Mouse (Mus musculus): ENCODE data around the gene Msrb2.

Msrb2 gene

DNA sequence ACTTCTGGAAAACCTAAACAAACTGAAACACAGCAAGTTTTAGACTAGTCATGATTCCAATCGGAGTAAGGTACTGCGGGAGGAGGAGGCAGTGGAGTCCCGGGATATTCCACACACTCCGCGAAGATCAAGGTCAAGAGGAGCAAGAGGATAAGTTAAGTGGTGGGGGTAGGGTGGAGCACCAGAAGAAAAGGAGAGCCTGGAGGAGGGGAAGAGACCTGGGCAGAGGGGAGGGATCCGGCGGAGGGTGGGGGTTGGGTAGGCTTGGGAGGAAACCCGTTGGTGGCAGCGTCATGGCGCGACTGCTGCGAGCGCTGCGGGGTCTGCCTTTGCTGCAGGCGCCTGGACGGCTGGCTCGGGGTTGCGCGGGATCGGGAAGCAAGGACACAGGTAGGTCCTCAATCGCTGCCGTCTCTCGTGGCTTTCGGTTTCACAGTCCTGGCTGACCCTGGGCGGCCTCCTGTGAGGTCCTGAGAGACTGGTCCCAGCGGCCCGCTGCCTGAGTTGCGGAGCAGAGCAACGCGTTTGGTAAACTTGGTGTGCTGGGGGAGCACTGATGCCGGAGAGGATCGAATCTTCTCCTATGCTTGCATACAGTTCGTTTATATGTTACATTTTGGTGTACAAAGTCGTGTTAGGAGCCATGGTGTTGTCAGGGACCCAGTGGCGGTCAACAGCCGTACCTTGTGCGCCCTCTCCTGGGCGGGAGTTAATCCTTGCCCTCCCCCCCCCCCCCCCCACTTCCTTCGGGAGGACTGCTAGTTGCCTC, at the start of gene Msrb2:
Msrb2 (plus strand) TSS at position 51 of the 769 bp plus-strand sequence.
- peak; percentile 73 for DNase-seq (ENCODE audit: low spot score)

DNA sequence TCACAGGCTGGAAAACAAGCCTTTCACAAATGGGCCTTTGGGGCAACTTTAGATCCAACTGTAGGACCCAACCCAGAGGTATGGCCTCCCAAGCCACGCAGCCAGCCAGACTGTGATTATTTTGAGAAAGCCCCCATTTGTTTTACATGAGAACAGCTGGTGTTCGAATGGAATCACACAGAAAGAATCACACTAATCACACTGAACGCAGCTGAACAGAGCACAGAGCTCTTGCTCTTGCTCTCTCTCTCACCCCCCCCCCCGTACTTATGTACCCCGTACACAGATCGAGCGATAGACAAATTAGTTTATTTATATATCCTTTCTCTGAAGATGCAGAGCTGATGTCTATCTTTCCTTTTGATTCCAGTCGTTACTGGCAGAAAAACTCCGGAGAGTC, 48.8 kb upstream of the Msrb2 start:
- DNase-seq (ENCODE audit: low spot score) = no peak

DNA sequence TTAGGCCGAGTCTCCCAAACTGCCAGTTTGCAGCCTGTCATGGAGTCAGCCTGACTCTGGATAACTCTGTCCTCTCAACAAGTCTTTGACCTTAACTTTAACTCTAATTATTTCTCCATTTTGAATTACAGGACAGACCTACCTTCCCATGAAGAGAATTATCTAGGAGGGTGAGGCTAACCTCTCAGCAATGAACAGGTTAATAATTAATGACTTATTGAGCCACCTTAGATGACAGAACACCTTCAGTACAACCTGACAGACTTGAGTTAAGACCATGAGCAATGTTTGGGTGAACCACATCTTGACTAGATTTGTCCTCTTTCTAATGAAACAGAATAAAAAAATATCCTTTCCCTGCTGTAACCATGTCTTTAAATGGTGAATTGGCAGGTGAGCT, 44.9 kb upstream of the Msrb2 start:
- DNase-seq (ENCODE audit: low spot score) = no peak

DNA sequence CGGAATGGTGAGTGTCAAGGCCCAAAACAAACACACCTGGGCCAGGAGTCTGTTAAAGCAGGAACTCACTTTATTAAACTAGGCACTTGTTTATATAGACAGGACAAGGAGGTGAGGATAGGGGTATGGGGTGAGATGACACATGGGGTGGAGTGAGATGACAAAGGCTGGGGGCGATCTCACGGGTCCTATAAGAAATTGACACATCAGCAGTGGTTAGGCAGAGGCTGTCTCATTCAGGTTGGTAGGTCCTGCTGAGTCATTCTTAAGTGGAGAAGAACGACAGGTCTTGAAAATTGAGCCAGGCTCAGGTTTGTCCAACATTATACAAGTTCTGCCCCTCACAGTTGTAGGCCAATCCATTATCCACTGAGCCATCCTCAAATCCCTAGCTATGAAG, 43.4 kb upstream of the Msrb2 start:
- DNase-seq (ENCODE audit: low spot score) = no peak

DNA sequence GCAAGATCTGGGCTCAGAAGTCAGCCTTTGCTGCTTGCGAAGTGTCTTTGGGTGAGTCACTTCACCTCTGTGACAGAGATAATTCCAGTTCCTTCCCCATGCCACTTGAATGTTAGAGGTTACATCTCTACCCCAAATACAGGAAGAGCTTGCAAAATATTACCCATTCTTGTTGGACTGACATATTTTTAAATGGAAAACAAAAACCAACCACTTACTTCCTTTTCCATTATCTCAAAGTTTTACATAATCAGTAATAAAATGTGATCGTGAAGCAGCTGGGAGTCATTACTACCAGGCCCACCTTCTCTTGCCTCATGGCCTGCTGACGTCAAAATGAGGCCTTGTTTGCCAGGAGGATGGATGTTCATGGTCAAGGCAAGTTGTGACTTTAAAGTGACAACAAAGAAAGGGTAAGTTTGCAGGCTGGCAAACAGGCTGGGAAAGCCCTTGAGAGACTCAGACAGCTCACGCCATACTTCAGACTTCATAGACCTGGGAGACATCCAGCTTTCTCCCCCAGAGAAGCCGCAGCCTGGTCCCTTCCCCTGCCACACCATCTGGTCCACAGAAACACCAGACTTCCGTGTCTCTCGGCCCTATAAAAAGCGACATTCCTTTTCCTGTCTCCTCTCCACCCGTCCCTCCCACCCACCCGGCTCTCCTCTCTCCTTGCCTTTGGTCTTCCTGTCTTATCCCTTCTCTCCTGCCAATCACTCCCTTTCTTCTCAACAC, 27.2 kb upstream of the Msrb2 start:
- DNase-seq (ENCODE audit: low spot score) = no peak

DNA sequence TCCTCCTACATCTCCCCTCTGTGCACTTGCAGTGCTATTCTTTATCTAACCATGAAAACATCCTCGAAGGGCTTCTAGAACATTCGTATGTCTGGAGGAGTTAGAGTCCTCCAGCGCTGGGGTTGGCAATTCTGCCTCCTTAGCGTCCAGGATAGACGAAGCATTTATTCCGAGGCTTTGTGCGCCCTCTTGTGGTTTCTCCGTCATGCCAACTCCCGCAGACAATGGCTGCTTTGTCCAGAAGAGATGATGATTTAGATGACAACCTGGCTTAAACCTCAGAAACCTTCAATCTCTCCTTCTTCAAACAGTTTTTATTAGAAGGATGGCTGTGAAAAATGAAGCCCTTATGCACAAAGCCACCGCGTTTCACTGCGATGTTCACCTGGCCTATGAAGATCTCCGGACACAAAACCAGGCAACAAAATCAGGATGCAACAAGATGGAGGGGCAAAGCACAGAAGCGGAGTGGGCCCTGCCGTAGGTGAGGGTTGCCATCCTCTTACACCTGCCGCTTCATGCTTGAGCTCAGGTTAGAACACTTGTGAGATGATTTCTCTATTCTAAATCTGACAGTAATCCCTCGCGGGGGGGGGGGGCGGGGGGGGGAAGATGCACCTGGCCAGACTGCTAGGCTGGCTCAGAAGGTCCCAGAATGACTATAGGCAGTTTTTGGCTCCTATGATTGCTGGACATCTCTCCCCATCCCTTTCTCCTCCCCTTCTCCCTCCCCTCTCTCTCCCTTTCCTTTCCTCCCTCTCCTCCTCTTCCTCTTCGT, 26.4 kb upstream of the Msrb2 start:
- DNase-seq (ENCODE audit: low spot score) = peak; percentile 70

DNA sequence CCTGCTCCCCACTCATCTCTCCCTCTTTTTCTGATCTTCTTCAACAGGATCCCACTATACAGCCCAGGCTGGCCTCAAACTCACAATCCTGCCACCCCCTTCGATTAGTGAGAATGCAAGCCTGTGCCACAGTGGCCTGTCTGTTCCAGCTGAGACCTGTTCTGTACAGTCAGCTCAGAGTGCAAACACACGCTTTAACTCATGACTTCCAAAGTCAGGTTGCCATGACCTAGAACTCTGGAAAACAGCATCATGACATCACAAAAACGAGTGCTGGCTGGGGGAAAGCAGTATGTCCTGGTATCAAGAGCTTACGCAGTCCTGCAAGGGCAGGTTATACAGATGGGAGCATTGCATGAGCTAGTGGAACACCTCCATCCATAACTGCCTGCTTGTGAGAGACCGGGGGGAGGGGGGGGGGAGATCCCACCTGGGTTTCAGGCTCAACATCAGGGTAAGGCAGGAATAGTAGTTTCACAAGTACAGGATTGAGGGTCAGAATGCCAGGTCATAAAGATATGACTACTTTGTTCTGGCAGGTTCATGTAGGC, 25.8 kb upstream of the Msrb2 start:
- DNase-seq (ENCODE audit: low spot score) = no peak

DNA sequence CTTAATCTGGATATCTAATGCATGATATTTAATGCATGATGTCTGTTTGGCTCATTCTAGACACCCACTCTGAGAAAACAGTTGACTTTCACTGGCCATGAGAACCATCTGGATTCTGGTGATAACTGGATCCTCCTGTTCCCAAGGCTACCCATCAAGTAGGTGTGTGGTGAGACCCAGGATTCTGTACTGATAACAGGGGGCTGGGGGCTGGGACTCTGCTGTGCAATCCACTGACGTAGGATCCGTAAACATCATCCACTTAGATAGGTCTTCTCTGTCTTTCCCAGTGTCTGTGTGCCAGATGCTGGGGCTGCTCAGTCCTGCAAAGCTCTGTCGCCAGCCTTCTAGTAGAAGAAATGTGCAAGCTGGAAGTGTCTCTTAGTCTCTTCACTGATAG, 22.8 kb upstream of the Msrb2 start:
- no peak for DNase-seq (ENCODE audit: low spot score)

DNA sequence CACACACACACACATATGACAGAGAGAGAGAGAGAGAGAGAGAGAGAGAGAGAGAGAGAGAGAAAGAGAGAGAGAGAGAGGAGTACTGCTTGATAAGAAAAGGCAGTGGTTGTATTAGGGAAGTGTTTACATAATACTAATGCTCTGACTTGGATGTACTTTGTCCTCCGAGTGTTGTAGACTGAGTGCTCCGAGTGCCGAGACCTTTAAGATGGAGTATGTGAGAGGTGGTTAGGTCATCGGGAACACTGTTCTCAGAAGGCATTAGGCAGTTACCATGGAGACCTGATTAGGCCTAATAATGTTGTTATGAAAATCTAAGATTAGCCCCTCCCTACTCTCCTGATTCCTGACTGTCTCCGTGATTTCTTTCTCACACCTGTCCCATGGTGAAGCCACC, 21.1 kb upstream of the Msrb2 start:
- no peak for DNase-seq (ENCODE audit: low spot score)

DNA sequence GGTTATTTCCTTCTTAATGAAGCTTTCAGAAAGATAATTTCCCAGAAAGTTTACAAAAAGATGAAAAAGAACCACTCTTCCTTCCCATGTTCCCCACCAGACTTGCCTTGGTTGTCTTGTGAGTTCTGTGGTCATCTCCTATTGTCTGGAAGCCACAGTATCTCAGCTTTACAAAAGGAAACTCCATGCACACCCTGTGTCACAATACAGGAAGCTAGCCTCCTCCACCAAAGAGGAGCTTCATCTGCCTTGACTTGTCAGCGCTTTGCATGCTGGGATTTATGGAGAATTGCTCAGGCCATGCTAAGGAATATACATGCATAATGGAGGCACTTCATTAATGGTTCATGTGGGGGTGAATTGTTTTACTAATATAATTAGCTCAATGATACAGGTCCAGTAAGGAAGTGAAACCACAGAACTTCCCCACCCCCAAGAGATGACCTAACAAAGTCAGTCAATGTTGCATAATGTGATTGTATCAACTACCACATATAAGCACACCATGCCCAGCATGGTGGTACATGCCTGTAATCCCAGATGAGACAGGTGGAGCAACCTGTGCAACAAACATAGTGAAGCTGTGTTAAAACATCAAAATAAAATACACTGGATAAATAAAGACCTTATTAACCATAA, 19.5 kb upstream of the Msrb2 start:
- DNase-seq (ENCODE audit: low spot score) = no peak

DNA sequence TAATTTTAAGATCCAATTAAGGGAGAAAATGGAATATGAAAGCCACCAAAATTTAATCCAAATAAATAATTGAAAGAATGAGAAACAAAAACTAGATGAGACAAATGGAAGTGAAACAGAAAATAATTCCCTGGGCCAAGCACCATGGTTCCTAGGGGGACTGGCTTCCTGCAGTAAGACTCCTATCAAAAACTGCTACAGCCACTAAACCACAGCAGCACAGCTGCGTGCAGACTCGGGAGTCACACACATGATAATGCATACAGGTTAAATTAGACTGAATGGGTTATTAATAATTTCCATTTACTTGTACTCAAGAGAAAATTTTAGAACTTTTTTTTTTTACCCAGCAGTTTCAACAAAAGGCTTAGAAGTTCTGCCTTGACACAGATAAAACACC, 18.1 kb upstream of the Msrb2 start:
- no peak for DNase-seq (ENCODE audit: low spot score)

DNA sequence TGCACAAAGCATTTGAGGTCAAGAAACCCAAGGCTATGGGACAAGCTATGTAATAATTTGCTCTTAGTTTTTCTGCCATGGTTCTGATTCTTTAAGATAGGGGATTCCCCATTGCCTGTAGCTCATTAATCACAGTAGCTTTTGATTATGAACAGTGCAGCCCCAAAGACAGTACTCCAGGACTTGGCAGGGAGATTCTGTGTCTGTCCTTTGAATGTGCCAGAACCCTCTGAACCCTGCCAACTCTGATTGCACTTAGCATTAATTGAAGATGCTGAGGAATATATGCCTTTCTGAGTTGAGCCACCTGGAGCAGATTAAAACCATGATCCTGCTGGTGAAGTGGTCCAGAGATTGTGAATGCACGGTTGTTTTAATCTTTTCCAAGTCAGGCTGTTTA, 8.4 kb upstream of the Msrb2 start:
- no peak for DNase-seq (ENCODE audit: low spot score)

DNA sequence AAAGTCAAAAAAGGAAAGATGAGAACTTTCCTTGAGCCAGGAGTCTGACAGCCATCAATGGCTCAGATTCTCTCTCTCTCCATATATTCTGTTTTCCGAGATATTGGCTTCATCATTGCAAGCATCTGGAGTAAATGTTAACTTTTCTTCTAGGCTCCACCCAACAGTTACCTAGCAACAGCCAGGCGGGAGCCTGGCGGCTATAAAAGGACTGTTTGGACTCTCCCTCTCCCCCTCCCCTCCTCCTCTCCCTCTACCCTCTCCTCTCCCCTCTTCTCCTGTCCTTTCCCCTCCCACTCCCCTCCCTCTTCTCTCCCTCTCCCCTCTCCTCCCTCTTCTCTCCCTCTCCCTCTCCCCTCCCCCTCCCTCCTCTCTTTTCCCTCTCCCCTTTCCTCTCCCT, 4.8 kb upstream of the Msrb2 start:
- DNase-seq (ENCODE audit: low spot score) = no peak

DNA sequence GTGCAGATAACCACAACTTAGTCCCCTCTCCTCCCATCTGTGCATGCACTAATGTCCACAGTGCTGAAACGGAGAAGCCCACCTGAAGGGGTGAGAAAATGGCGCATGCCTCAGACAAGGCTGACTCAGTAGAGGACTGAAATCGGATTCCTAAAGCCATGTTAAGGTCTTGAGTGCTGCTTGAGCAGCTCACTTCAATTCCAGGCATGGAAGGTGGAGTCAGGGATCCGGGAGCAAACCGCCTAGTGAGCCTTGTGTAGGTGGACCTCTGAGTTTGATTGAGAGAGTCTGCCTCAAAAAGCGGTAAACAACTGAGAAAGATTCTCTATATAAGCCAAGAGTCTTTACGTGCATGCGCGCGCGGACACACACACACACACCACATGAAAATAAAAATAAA, 4.1 kb upstream of the Msrb2 start:
- DNase-seq (ENCODE audit: low spot score) = no peak

DNA sequence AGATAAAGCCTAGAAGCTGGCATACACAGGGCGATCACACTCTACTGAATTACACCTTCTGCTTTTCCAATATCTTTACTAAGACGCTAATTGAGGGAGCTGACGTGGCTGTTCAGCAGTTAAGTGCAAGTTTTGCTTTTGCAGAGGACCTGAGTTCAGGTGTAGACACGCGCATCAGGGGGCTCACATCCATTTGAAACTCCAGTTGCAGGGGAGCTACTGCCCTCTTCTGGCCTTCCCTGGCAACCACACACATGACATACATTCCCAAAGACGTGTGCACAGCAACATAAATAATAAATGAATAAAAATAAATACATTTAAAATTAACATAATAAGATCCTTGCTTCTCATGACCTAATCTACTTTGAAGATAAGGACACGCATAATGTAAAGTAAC, 2.5 kb downstream of the Msrb2 start:
- DNase-seq (ENCODE audit: low spot score) = no peak

DNA sequence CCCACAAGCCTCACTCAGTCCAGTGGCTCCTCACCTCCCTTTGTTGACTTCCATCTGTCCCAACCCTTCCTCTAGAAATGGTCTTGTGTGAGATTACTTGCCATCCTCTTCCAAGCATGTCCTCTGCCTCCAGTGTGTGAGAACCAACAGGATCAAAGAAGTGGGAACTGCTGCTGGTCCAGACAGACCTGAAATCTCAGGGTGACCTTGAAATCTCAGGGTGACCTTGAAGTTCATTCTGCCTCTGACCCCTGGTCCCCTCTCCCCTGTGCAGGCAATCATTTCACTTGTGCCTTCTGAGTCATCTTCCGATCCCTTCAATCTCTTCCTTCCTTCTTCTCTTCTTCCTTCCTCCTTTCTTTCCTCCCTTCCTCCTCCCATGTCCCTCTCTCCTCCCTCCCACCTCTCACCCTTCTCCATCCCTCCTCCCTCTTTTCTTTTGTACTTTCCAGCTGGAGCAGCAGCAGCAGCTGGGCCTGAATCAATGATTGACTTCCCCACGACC, 9.3 kb downstream of the Msrb2 start:
- no peak for DNase-seq (ENCODE audit: low spot score)

DNA sequence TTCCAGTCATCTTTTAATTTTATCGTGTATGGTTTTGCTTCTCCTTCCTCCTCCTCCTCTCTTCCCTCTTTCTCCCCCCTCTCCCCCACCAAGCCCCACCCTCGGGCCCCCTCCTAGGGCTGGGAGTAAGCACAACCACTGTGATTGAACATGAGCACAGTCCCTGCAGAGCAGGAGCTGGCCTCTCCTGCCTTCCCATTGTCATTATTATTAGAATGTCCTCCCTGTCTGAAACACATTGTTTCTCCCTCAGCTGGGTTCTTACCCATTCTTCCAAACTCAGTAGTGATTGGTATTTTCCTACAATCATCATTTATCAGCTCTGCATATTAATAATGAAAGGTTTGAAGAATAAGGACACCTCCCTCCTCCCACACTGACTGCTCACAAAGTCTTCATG, 9.7 kb downstream of the Msrb2 start:
- DNase-seq (ENCODE audit: low spot score) = no peak

DNA sequence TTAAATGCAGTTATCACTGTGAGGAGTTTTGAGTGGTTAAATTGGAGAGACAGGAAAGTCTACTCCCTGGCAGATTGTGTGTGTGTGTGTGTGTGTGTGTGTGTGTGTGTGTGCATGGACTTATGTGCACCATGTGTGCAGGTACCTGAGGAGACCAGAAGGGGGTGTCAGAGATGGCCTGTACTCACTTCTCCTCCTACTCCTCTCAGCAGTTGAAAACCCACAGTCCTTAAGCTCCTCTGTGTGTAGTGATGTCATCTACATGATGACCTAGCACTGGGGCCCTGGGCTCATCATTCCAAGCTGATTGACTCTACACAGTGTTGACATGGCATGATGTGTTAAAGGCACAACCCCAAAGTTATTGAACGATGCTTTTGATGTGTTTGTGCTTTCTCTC, 11.0 kb downstream of the Msrb2 start:
- DNase-seq (ENCODE audit: low spot score) = no peak

DNA sequence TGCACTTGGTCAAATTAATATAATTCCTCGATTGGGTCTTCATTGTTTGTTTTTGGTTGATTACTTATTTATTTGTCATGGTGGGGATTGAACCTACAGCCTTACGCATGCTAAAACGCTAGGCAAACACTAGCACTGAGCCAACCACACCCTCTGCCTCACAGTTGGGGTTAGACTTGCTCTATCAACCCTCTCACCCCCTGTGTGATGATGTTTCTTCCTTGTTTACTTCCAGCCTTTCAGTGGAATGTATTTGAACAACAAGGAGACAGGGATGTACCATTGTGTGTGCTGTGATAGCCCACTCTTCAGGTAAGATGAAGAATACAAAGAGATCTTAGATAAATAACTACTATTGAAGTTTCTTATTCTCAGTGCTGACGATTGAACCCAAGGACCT, 11.8 kb downstream of the Msrb2 start:
- no peak for DNase-seq (ENCODE audit: low spot score)

DNA sequence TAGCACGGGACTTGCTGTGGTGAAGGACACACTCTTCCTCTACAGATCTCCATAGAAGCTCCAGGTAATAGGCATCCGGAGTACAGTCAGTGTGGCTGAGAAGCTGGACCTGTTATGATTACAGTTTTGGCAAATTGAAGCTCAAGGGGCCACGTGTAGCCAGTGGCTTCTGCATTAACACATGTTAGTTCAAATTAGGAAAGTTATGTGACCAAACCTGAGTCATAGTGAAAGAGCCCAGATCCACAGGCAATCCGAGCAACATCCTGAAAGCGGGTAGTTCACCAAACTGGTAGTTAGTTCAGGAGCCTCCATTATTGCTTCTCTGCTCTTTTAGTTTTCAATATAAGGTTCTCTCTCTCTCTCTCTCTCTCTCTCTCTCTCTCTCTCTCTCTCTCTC, 14.5 kb downstream of the Msrb2 start:
- DNase-seq (ENCODE audit: low spot score) = no peak

DNA sequence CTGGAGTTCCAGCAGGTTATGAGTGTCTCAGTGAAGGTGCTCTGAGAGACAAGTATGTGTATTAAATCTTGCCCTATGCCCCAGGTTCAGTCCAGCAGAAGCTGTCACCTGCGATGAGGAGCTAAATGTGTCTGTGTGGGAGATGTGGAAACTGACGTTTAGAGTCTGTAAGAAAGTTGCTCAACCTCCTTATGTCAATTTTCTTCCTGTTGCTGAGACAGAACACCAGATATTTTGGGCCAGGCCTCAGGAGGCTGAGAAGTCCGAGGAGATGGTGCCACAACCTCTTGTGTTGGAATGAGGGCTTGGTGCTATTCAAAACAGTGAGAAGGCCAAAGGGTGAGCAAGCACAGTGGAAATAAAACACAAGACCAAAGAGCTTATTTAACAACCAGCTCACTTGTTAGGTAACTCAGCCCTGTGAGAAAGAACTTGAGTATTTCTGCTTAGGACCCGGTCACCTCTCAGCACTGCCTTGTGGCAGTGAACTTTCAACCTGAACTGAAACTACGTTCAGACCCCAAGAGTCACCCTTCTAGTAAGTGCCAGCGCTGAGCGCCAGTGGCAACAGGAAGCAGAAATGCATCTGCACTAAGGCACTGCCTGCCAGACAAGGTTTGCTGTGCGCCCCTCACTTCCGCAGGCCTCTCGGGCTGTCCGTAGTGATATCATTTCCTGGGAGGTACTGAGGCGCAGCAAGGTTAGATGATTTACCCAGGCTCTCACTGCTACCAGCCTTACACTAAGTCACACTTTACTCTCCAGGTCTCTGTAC, 17.3 kb downstream of the Msrb2 start:
- DNase-seq (ENCODE audit: low spot score) = no peak
